Mouse (Mus musculus) myocyte (in vitro differentiated cells): ENCODE measurements around the gene Slc12a6.
"Not testable (repeated sequence)": the region's sequence is repeated elsewhere in the genome, so short reads cannot be mapped to it uniquely, and the experiment has no call there.

Experiments used
- MAX ChIP-seq: IDR thresholded peaks from one replicate; pipeline ENCODE4 v1.6.1; 2011; ENCODE audit warnings: low read depth, mild to moderate bottlenecking, control low read depth
- MYOD1 ChIP-seq, 3 experiments: IDR thresholded peaks; one replicate each; pipeline ENCODE4 v1.6.1; 2011; ENCODE audit warnings: control low read depth in 2 of 3, low read depth in 2 of 3, mild to moderate bottlenecking in 2 of 3, moderate library complexity in 1 of 3; ENCODE audit not compliant: insufficient read length in 2 of 3, control insufficient read depth in 1 of 3
- POLR2A ChIP-seq: IDR thresholded peaks from one replicate; pipeline ENCODE4 v1.6.1; 2011; ENCODE audit warnings: low read depth, mild to moderate bottlenecking, control low read depth, moderate library complexity; ENCODE audit not compliant: insufficient read length
- USF1 ChIP-seq: IDR thresholded peaks from one replicate; pipeline ENCODE4 v1.6.1; 2011; ENCODE audit warnings: low read depth, mild to moderate bottlenecking, control low read depth, moderate library complexity

GRCm38 (mm10) chr2:112286062-112286461 lies 20.4 kb downstream of the Slc12a6 start:
- not testable (repeated sequence) for TF ChIP-seq MYOD1 (IDR thresholded peaks at IDR 0.05; ENCODE audit: control insufficient read depth in 1 of 3, insufficient read length in 2 of 3, low read depth in 2 of 3); MAX; USF1; POLR2A
